Mouse (Mus musculus) stomach, embryonic 14.5 days (tissue): ENCODE data around the gene Atp6v1b1. TPM values are rescaled to one million over a fixed set of nuclear protein-coding genes. Genes with fewer than 3 reads are reported as not detected.

Experiments
- ATAC-seq: fragments of 200-750 bp; cut with Nextera tagmentation; 2 replicates; pipeline ENCODE4 v1.8.0; 2017; ENCODE audit warnings: low read depth, moderate TSS enrichment; ENCODE audit not compliant: insufficient number of reproducible peaks, insufficient read depth, low FRiP score
- H3K27ac ChIP-seq: fragments of 300-500 bp; sonication (generic); 2 replicates; pipeline ENCODE4 v1.5.1; 2014; ENCODE audit warnings: mild to moderate bottlenecking, low read length, moderate library complexity, mixed read lengths
- H3K27me3 ChIP-seq: fragments of 300-500 bp; sonication (generic); 2 replicates; pipeline ENCODE4 v1.6.1; 2014; ENCODE audit warnings: low read length, control low read depth, mixed read lengths; ENCODE audit not compliant: control insufficient read depth, insufficient read depth
- H3K36me3 ChIP-seq: fragments of 300-500 bp; sonication (generic); 2 replicates; pipeline ENCODE4 v1.6.1; 2014; ENCODE audit warnings: mild to moderate bottlenecking, control low read depth, low read length, moderate library complexity, mixed read lengths; ENCODE audit not compliant: control insufficient read depth, insufficient read depth
- H3K4me1 ChIP-seq: fragments of 300-500 bp; sonication (generic); 2 replicates; pipeline ENCODE4 v1.6.1; 2014; ENCODE audit warnings: low read length, control low read depth, mixed read lengths; ENCODE audit not compliant: control insufficient read depth, insufficient read depth
- H3K4me2 ChIP-seq: fragments of 300-500 bp; sonication (generic); replicated peaks from 2 replicates; pipeline ENCODE4 v1.6.1; 2014; ENCODE audit warnings: low read depth, low read length, control low read depth
- H3K4me3 ChIP-seq: fragments of 300-500 bp; sonication (generic); 2 replicates; pipeline ENCODE4 v1.5.1; 2014; ENCODE audit warnings: low read depth, low read length, control low read depth
- H3K9ac ChIP-seq: fragments of 300-500 bp; sonication (generic); replicated peaks from 2 replicates; pipeline ENCODE4 v1.6.1; 2014; ENCODE audit warnings: low read depth, mild to moderate bottlenecking, control low read depth, low read length, moderate library complexity, mixed read lengths
- H3K9me3 ChIP-seq: fragments of 300-500 bp; sonication (generic); 2 replicates; pipeline ENCODE4 v1.6.1; 2016; ENCODE audit warnings: low read depth, low read length, control low read depth; ENCODE audit not compliant: control insufficient read depth
- WGBS: fragments of 180-500 bp; shearing (Covaris S2); extraction: QIAGEN DNeasy Blood & Tissue Kit; methylation state at CpG from one replicate; pipeline ENCODE4 v1.1.7; 2014; 5-methylcytosine and 5-hydroxymethylcytosine counted together
- polyA plus RNA-seq: library from polyadenylated mRNA; unstranded; fragments of >200 nt; fragmentation: Nextera tagmentation; extraction: Ambion mirVana; gene quantifications from 2 replicates; pipeline ENCODE4 v1.2.1, GENCODE M21; 2014

The Atp6v1b1 gene
- polyA plus RNA-seq, 1 experiment from 2014 or later = 0.45 TPM

DNA sequence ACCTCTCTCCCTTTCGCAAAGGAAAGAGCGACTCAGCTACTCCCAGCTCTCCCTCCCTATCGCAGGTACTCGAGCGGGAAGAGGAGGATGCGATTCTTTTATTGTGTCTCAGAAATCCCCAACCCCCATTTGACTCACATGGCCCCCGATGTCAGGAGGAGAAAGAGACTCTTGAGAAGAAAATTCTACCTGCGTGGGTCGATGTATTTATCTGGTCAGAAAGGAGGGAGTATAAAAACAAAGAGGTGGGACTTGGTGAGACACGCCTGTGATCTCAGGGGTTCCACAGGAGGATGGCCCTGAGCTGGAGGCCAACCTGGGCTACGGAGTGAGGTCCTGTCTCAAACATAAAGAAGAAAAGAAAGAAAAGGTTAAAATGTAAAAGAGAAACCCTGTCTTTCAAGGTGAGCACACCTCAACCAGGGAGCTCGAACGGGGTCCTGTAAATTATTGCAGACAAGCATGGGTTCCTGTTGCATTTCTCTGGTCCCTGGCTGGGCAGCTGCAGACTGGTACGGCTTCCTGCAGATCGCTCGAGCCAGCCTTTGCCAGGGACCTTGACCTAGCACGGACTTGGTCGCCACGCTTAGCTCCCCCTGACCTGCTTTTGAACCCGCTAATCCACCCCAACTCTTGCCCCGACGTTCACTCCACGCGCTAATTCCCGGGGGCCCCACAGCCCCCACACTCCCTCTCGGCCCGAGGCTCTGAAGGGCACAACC, 39.6 kb upstream of the Atp6v1b1 start:
- WGBS = under 1% methylated on average over 27 of the region's 27 CpGs
- H3K36me3 ChIP-seq = no peaks in the 10 kb centered on the region
- no peak overlapping the region for H3K9ac ChIP-seq
- H3K4me2 ChIP-seq = no peak overlapping the region
- H3K9me3 ChIP-seq = no peaks in the 10 kb centered on the region
- no peak for ATAC-seq
- no peak overlapping the region for H3K27ac ChIP-seq
- H3K27me3 ChIP-seq = peaks cover 65% of the 10 kb centered on the region
- H3K4me1 ChIP-seq = no peaks in the 10 kb centered on the region
- H3K4me3 ChIP-seq = no peak overlapping the region

GRCm38 (mm10) chr6:83703722-83704078, 39.1 kb upstream of the Atp6v1b1 start:
- ATAC-seq = no peak
- 2% methylated on average over 10 of the region's 10 CpGs for WGBS
- Histone ChIP-seq H3K9ac (no peak overlapping the region), H3K4me3 (no peak overlapping the region), H3K4me1 (no peaks in the 10 kb centered on the region), H3K27ac (no peak overlapping the region), H3K9me3 (no peaks in the 10 kb centered on the region), H3K4me2 (no peak overlapping the region), H3K27me3 (peaks cover 66% of the 10 kb centered on the region), H3K36me3 (no peaks in the 10 kb centered on the region)

- H3K27ac ChIP-seq = no peak overlapping the region
- no peak overlapping the region for H3K9ac ChIP-seq
- 9% methylated on average over 1 of the region's 1 CpGs for WGBS
- ATAC-seq = no peak
- H3K4me2 ChIP-seq = no peak overlapping the region
- no peaks in the 10 kb centered on the region for H3K36me3 ChIP-seq
- H3K27me3 ChIP-seq = peaks cover 66% of the 10 kb centered on the region
- no peaks in the 10 kb centered on the region for H3K4me1 ChIP-seq
- no peak overlapping the region for H3K4me3 ChIP-seq
- H3K9me3 ChIP-seq = no peaks in the 10 kb centered on the region
Measured at GRCm38 (mm10) chr6:83704294-83704693, 38.5 kb upstream of the Atp6v1b1 start.

- Histone ChIP-seq H3K36me3 (no peaks in the 10 kb centered on the region), H3K9ac (no peak overlapping the region), H3K27me3 (peaks cover 66% of the 10 kb centered on the region), H3K4me3 (no peak overlapping the region), H3K9me3 (no peaks in the 10 kb centered on the region), H3K27ac (no peak overlapping the region), H3K4me2 (no peak overlapping the region), H3K4me1 (no peaks in the 10 kb centered on the region)
- ATAC-seq = no peak
- 24% methylated on average over 5 of the region's 5 CpGs for WGBS
Measured at GRCm38 (mm10) chr6:83704701-83705100, 38.1 kb upstream of the Atp6v1b1 start.

DNA sequence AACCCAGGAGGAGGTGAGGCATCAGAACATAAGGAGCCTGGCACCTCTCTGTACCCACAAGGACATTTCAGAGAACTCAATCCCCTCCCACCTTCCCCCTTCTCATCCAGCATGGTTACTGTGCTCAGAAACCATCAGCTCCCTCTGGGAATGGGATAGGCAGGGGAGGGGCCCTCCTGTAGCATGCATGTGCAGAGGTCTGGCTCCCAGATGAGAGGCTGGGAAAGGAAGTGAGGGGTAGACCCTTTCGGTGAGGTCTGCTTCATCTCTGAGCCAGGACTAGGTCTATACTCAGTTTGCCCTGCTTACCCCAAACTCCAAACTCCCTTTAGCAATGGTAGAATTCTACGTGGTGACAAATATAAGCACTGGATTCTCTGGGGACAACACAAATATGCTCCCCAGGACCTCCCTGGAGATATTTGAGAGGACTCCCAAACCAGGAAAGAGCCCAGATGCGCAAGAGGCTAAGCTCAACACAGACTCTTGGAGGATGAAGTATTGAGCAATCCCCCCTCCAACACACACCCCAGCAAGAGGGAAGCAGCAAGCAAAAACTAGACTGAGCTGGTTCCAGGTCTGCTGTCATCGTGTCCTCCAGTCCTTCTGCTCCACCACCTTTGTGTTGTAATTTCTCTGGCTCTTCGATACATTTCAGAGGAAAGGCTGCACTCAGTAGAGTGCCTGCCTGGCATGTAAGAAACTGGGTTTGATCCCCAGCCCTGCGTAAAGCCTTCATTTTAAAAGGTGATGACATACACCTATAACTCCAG, 34.9 kb upstream of the Atp6v1b1 start:
- Histone ChIP-seq H3K36me3 (no peaks in the 10 kb centered on the region), H3K27me3 (peaks cover 87% of the 10 kb centered on the region), H3K4me2 (no peak overlapping the region), H3K4me1 (peaks cover 5% of the 10 kb centered on the region; the same call in 1 of the 2 replicates), H3K9me3 (no peaks in the 10 kb centered on the region), H3K27ac (no peak overlapping the region), H3K9ac (no peak overlapping the region), H3K4me3 (no peak overlapping the region)
- no peak for ATAC-seq
- 8% methylated on average over 6 of the region's 6 CpGs for WGBS

DNA sequence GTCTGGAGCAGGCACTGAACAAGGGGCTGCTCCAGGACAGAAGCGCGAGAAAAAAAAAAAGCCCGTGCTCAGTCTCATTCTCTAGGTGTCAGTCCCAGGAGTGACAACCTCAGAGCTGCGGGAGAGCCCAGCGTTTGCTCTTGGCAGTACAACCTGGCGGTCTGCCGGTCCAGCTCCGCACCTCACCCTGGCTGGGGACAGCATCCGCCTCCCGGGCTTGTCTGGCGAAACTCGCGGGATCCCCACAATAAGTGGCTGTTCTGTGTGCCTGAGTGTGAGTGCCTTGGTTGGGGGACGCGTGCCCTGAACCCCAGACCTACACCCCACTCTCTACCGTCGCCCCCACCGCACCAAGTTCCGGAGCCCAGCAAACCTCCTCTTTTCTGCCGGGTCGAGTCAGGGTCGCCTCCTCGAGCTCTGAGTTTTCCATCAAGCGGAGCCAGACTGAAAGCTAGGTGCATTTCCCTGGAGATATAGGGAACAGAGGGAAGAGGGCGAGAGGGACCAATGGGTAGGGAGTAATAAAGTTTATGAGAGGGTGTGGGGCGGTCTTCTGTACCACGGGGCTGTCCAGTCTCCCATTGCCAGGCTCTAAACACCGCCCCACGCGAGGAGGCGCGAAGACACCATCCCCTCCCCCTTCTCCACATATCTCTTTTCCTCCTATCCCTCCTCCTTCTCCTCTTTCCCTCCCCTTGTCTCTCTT, 32.3 kb upstream of the Atp6v1b1 start:
- ATAC-seq = peak; percentile 74; the same call in 1 of the 2 replicates
- no peak overlapping the region for H3K9ac ChIP-seq
- H3K9me3 ChIP-seq = no peaks in the 10 kb centered on the region
- H3K4me1 ChIP-seq = peaks cover 5% of the 10 kb centered on the region; the same call in 1 of the 2 replicates
- no peaks in the 10 kb centered on the region for H3K36me3 ChIP-seq
- peak overlapping the region; percentile 26 for H3K4me3 ChIP-seq
- peaks cover 85% of the 10 kb centered on the region for H3K27me3 ChIP-seq
- peak overlapping the region; percentile 72 for H3K4me2 ChIP-seq
- no peak overlapping the region for H3K27ac ChIP-seq
- WGBS = 0% methylated on average over 32 of the region's 32 CpGs

DNA sequence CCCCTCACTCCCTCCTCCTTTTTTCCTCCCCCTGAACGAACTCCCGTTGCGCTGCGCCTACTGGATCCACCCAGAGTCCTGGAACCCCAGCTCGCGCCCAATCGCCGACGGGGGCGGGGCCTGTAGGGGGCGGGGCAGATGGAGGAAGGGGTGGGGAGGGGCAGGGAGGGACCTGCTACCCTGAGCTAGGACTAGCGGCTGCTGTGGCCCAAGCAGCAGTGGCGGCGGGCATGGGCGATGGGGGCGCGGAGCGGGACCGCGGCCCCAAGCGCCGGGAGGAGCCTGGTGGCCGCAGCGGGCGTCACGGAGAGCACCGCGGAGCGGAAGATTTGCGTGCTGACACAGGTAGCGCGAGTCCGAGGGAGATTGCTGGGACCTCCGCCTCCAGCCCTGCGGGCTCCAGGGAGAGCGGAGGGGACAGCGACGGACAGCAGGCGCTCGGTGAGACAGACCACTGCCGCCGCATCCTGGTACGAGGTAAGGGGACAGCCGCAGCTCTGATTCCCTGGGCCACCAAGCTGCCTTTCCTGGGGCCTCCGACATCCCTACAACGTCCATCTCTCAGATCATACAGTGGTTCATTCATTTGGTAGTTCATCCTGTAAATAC, 31.6 kb upstream of the Atp6v1b1 start, which contains the start of gene Vax2:
Vax2 (plus strand) TSS at position 198 of the 609 bp plus-strand sequence.
- 0 out of 2 replicates have a peak within 1 kb of the TSS, but pooled peaks have one; percentile 18 for H3K9ac ChIP-seq
- H3K36me3 ChIP-seq = no peaks in the 10 kb centered on the region
- H3K4me2 ChIP-seq = peak within 1 kb of the TSS; percentile 72
- H3K4me3 ChIP-seq = peak within 1 kb of the TSS; percentile 26
- H3K27me3 ChIP-seq = peaks cover 83% of the 10 kb centered on the region
- H3K4me1 ChIP-seq = peaks cover 5% of the 10 kb centered on the region; the same call in 1 of the 2 replicates
- no peaks in the 10 kb centered on the region for H3K9me3 ChIP-seq
- H3K27ac ChIP-seq = no peak within 1 kb of the TSS
- peak; percentile 77; the same call in 1 of the 2 replicates for ATAC-seq
- WGBS = under 1% methylated on average over 46 of the region's 46 CpGs
